Mouse (Mus musculus) cerebral cortex, adult 2 months (tissue): ENCODE measurements around the gene Gm8922.

Experiments used
- WGBS: fragments of 180-500 bp; shearing (Covaris S2); methylation state at CpG from one replicate; pipeline ENCODE4 v1.1.7; 2018; 5-methylcytosine and 5-hydroxymethylcytosine counted together

Gm8922 gene

DNA sequence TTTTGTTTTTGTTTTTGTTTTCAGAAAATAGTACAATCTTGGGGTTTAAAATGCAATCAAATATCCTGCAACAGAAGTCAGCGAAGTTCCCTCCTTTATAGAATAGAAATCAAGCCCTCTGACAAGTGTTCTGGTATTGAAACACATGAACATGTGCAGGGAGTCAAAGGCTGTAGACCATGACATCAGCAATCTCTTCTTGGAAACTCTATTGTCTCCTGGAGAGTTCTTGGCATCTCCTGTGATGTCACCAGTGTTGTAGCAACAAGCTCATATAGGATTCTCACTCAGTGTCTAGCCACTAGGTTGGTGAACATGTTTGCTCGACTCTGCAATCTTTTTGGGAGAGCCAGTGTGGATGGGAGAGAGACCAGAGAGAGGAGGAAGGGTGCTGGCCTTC is at the start of gene Gm8922:
Gm8922 (plus strand) TSS at position 301 of the 400 bp plus-strand sequence.
- no CpG with 5 or more reads among the region's 2 CpGs for WGBS
